Mouse (Mus musculus) midbrain, embryonic 14.5 days (tissue): Measurements from ENCODE around the gene Prss28. TPM values are rescaled to one million over a fixed set of nuclear protein-coding genes. Genes with fewer than 3 reads are reported as not detected.

ENCODE experiments used
- ATAC-seq: fragments of 200-750 bp; cut with Nextera tagmentation; 2 replicates; pipeline ENCODE4 v1.8.0; 2017; ENCODE audit warnings: moderate number of reproducible peaks, moderate library complexity; ENCODE audit not compliant: low FRiP score, low TSS enrichment
- DNase-seq: peaks from one replicate; pipeline ENCODE4 v3.0.0-alpha.2; 2015
- H3K27ac ChIP-seq: fragments of 300-500 bp; sonication (generic); replicated peaks from 2 replicates; pipeline ENCODE4 v1.5.1; 2014; ENCODE audit warnings: mild to moderate bottlenecking, low read depth, low read length, moderate library complexity
- H3K27me3 ChIP-seq: fragments of 300-500 bp; sonication (generic); 2 replicates; pipeline ENCODE4 v1.6.1; 2014; ENCODE audit warnings: low read length, control low read depth, mixed read lengths; ENCODE audit not compliant: control insufficient read depth, insufficient read depth
- H3K36me3 ChIP-seq: fragments of 300-500 bp; sonication (generic); 2 replicates; pipeline ENCODE4 v1.6.1; 2014; ENCODE audit warnings: low read length, control low read depth; ENCODE audit not compliant: control insufficient read depth, insufficient read depth
- H3K4me1 ChIP-seq: fragments of 300-500 bp; sonication (generic); 2 replicates; pipeline ENCODE4 v1.6.1; 2014; ENCODE audit warnings: mild to moderate bottlenecking, antibody characterized with exemption, low read length, control low read depth; ENCODE audit not compliant: control insufficient read depth, insufficient read depth
- H3K4me2 ChIP-seq: fragments of 300-500 bp; sonication (generic); 2 replicates; pipeline ENCODE4 v1.6.1; 2014; ENCODE audit warnings: mild to moderate bottlenecking, low read length, moderate library complexity
- H3K4me3 ChIP-seq: fragments of 300-500 bp; sonication (generic); replicated peaks from 2 replicates; pipeline ENCODE4 v1.5.1; 2014; ENCODE audit warnings: low read depth, low read length
- H3K9ac ChIP-seq: fragments of 300-500 bp; sonication (generic); replicated peaks from 2 replicates; pipeline ENCODE4 v1.6.1; 2014; ENCODE audit warnings: mild to moderate bottlenecking, low read length, moderate library complexity
- H3K9me3 ChIP-seq: fragments of 300-500 bp; sonication (generic); 2 replicates; pipeline ENCODE4 v1.6.1; 2016; ENCODE audit warnings: low read length, control low read depth, mixed read lengths; ENCODE audit not compliant: control insufficient read depth
- WGBS: fragments of 180-500 bp; shearing (Covaris S2); extraction: QIAGEN DNeasy Blood & Tissue Kit; methylation state at CpG from one replicate; pipeline ENCODE4 v1.1.7; 2014; 5-methylcytosine and 5-hydroxymethylcytosine counted together
- polyA plus RNA-seq: library from polyadenylated mRNA; unstranded; fragments of >200 nt; fragmentation: Nextera tagmentation; extraction: Ambion mirVana; gene quantifications from 2 replicates; pipeline ENCODE4 v1.2.1, GENCODE M21; 2014

Prss28 gene
- polyA plus RNA-seq, 1 experiment from 2014 or later = not detected

DNA sequence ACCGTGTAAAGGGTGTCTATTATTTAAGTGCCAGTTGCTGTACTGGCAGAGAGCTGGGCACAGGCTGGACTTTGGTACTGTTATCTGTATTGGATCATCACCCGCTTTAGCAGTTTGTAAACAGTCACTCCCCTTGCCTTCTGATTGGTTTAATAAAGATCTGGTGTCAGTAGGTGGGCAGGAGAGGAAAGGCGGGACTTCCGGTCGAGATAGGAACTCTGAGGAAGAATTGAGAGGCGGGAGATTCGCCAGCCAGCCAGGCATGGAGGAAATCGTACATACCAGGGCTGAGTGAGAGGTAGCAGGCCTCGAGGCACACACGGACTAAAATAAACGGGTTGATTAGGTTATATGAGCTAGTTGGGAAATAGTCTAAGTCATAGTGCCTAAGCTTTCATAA lies 26.3 kb upstream of the Prss28 start:
- Histone ChIP-seq H3K36me3 (no peaks in the 10 kb centered on the region), H3K9ac (no peak overlapping the region), H3K27me3 (no peaks in the 10 kb centered on the region), H3K4me1 (no peaks in the 10 kb centered on the region), H3K27ac (no peak overlapping the region), H3K4me2 (no peak overlapping the region), H3K9me3 (no peaks in the 10 kb centered on the region), H3K4me3 (no peak overlapping the region)
- DNase-seq (peak; percentile 32), ATAC-seq (no peak)
- 45% methylated on average over 11 of the region's 11 CpGs for WGBS

DNA sequence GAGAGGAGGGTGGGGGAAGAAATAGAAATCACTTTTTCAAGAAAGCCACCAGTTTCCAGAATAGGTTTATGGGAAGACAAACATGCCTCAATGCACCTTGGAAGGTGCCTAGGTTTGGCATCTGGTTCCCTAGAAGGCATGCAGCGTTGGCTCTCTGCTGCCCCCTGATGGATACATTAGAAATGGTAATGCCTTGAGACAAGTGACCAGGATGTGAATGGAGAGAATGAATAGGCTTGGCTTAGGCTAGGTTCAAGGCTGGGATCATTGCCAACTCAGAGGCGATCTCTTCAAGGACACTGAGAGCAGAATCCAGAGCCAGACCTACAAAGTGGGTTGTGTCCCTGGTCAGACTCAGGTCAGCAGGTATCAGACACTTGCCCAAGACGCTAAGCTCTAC lies 23.4 kb upstream of the Prss28 start:
- H3K4me3 ChIP-seq = no peak overlapping the region
- no peaks in the 10 kb centered on the region for H3K27me3 ChIP-seq
- no peaks in the 10 kb centered on the region for H3K4me1 ChIP-seq
- no peaks in the 10 kb centered on the region for H3K9me3 ChIP-seq
- DNase-seq = peak; percentile 84
- H3K9ac ChIP-seq = no peak overlapping the region
- WGBS = 21% methylated on average over 3 of the region's 3 CpGs
- H3K4me2 ChIP-seq = no peak overlapping the region
- ATAC-seq = no peak
- no peaks in the 10 kb centered on the region for H3K36me3 ChIP-seq
- no peak overlapping the region for H3K27ac ChIP-seq

GRCm38 (mm10) chr17:25288842-25289241 lies 19.6 kb upstream of the Prss28 start:
- Histone ChIP-seq H3K9me3 (no peaks in the 10 kb centered on the region), H3K27me3 (no peaks in the 10 kb centered on the region), H3K36me3 (no peaks in the 10 kb centered on the region), H3K4me2 (no peak overlapping the region), H3K4me3 (no peak overlapping the region), H3K9ac (no peak overlapping the region), H3K27ac (no peak overlapping the region), H3K4me1 (no peaks in the 10 kb centered on the region)
- DNase-seq = peak; percentile 78
- ATAC-seq = no peak
- 26% methylated on average over 4 of the region's 4 CpGs for WGBS

DNA sequence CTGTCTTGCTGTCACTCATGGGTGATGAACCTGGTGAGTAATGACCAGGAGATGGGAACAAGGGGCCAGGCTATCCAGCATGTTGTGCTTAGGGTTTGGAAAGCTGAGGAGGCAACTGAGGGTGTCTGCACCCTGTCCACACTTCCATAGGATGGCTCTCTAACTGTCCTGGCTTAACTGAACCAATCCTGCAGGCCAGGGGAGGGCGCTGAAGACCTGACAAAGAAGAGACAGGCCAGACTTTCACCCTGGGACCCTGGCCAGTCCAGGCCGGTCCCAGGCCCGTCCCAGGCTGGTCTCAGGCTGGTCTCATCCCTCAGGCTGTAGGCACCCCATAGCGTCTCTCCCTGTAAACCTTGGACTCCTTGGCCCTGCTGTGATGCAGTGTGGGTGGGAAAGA lies 18.0 kb upstream of the Prss28 start:
- H3K4me2 ChIP-seq = no peak overlapping the region
- no peaks in the 10 kb centered on the region for H3K4me1 ChIP-seq
- H3K27ac ChIP-seq = no peak overlapping the region
- H3K27me3 ChIP-seq = no peaks in the 10 kb centered on the region
- 30% methylated on average over 4 of the region's 4 CpGs for WGBS
- no peak overlapping the region for H3K9ac ChIP-seq
- H3K36me3 ChIP-seq = no peaks in the 10 kb centered on the region
- DNase-seq (no peak), ATAC-seq (no peak)
- no peaks in the 10 kb centered on the region for H3K9me3 ChIP-seq
- no peak overlapping the region for H3K4me3 ChIP-seq

DNA sequence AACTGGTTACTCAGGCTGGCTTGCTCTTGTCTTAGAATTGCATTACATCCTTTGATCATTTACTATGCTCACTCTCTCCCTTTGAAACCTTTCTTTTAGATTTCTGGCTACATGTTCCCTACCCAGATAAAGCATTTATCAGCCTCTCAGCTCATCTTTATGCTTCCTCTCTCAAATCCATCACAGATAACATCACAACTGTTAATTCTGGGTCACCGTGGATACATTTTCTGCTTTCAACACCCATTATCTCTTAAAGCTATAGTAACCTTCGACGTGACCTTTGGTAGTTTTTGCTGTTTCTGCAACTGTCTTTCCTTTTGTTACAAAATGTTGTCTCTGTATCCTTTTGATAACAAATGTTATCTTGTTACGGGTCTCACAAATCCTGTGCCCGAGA lies 15.0 kb upstream of the Prss28 start:
- WGBS = 78% methylated on average over 5 of the region's 5 CpGs
- no peak overlapping the region for H3K27ac ChIP-seq
- no peak for ATAC-seq
- H3K9me3 ChIP-seq = no peaks in the 10 kb centered on the region
- no peak overlapping the region for H3K4me3 ChIP-seq
- no peaks in the 10 kb centered on the region for H3K4me1 ChIP-seq
- H3K4me2 ChIP-seq = no peak overlapping the region
- no peak overlapping the region for H3K9ac ChIP-seq
- DNase-seq = no peak
- H3K36me3 ChIP-seq = no peaks in the 10 kb centered on the region
- H3K27me3 ChIP-seq = no peaks in the 10 kb centered on the region

GRCm38 (mm10) chr17:25294111-25294510 lies 14.3 kb upstream of the Prss28 start:
- 54% methylated on average over 1 of the region's 1 CpGs for WGBS
- no peaks in the 10 kb centered on the region for H3K9me3 ChIP-seq
- H3K4me3 ChIP-seq = no peak overlapping the region
- no peak overlapping the region for H3K4me2 ChIP-seq
- ATAC-seq (no peak), DNase-seq (no peak)
- no peaks in the 10 kb centered on the region for H3K4me1 ChIP-seq
- H3K27me3 ChIP-seq = no peaks in the 10 kb centered on the region
- no peak overlapping the region for H3K27ac ChIP-seq
- no peak overlapping the region for H3K9ac ChIP-seq
- no peaks in the 10 kb centered on the region for H3K36me3 ChIP-seq

- Histone ChIP-seq H3K36me3 (no peaks in the 10 kb centered on the region), H3K27ac (no peak within 1 kb of the TSS), H3K4me1 (no peaks in the 10 kb centered on the region), H3K4me3 (no peak within 1 kb of the TSS), H3K9me3 (no peaks in the 10 kb centered on the region), H3K9ac (no peak within 1 kb of the TSS), H3K4me2 (no peak within 1 kb of the TSS), H3K27me3 (no peaks in the 10 kb centered on the region)
- ATAC-seq (no peak), DNase-seq (no peak)
- WGBS = 92% methylated on average over 5 of the region's 5 CpGs
Observed at GRCm38 (mm10) chr17:25298094-25298493, 10.4 kb upstream of the Prss28 start, which contains the start of gene Prss34. Prss34 (plus strand) TSS chr17:25298394.

GRCm38 (mm10) chr17:25318354-25318753 lies 9.9 kb downstream of the Prss28 start, which contains the start of gene Prss29:
Prss29 (plus strand) TSS chr17:25318654.
- H3K4me2 ChIP-seq = no peak within 1 kb of the TSS
- WGBS = 79% methylated on average over 5 of the region's 5 CpGs
- H3K36me3 ChIP-seq = no peaks in the 10 kb centered on the region
- H3K4me3 ChIP-seq = no peak within 1 kb of the TSS
- H3K4me1 ChIP-seq = no peaks in the 10 kb centered on the region
- no peak within 1 kb of the TSS for H3K27ac ChIP-seq
- no peak for ATAC-seq
- H3K9me3 ChIP-seq = no peaks in the 10 kb centered on the region
- no peak within 1 kb of the TSS for H3K9ac ChIP-seq
- H3K27me3 ChIP-seq = no peaks in the 10 kb centered on the region
- DNase-seq = no peak

GRCm38 (mm10) chr17:25320819-25321218 lies 12.4 kb downstream of the Prss28 start:
- no peak overlapping the region for H3K27ac ChIP-seq
- no peak for DNase-seq
- 92% methylated on average over 8 of the region's 8 CpGs for whole genome bisulfite sequencing

More at GRCm38 (mm10) chr17:25320819-25321218, 12.4 kb downstream of the Prss28 start:
- Histone ChIP-seq H3K9ac (no peak overlapping the region), H3K9me3 (no peaks in the 10 kb centered on the region), H3K4me1 (no peaks in the 10 kb centered on the region), H3K36me3 (no peaks in the 10 kb centered on the region), H3K27me3 (no peaks in the 10 kb centered on the region), H3K4me3 (no peak overlapping the region), H3K4me2 (no peak overlapping the region)
- ATAC-seq = no peak
